Mouse (Mus musculus) heart, postnatal 0 days (tissue): Measurements from ENCODE around the gene Tns3.

Experiments
- CTCF ChIP-seq: IDR thresholded peaks from 2 replicates; pipeline ENCODE4 v1.5.1; 2016; ENCODE audit warnings: antibody characterized with exemption, control low read depth, low read depth
- EP300 ChIP-seq: IDR thresholded peaks from 2 replicates; pipeline ENCODE4 v1.6.1; 2016; ENCODE audit warnings: antibody characterized with exemption, low read depth

GRCm38 (mm10) chr11:8586374-8586773 is 78.0 kb downstream of the Tns3 start:
- TF ChIP-seq CTCF (no peak), EP300 (no peak)
